Mouse (Mus musculus) lung, embryonic 14.5 days (tissue): ENCODE measurements around the gene Gtdc1. TPM values are rescaled to one million over a fixed set of nuclear protein-coding genes. Genes with fewer than 3 reads are reported as not detected.

Experiments
- ATAC-seq: fragments of 200-750 bp; cut with Nextera tagmentation; 2 replicates; pipeline ENCODE4 v1.8.0; 2017; ENCODE audit warnings: mild to moderate bottlenecking, moderate TSS enrichment, moderate library complexity; ENCODE audit not compliant: insufficient read depth
- DNase-seq: peaks from one replicate; pipeline ENCODE4 v3.0.0-alpha.2; 2015
- H3K27ac ChIP-seq: fragments of 300-500 bp; sonication (generic); 2 replicates; pipeline ENCODE4 v1.5.1; 2014; ENCODE audit warnings: low read depth, mild to moderate bottlenecking, moderate library complexity
- H3K27me3 ChIP-seq: fragments of 300-500 bp; sonication (generic); 2 replicates; pipeline ENCODE4 v1.6.1; 2014; ENCODE audit warnings: low read length, control low read depth; ENCODE audit not compliant: insufficient read depth
- H3K36me3 ChIP-seq: fragments of 300-500 bp; sonication (generic); 2 replicates; pipeline ENCODE4 v1.6.1; 2014; ENCODE audit warnings: control low read depth; ENCODE audit not compliant: insufficient read depth
- H3K4me1 ChIP-seq: fragments of 300-500 bp; sonication (generic); 2 replicates; pipeline ENCODE4 v1.6.1; 2014; ENCODE audit warnings: antibody characterized with exemption, control low read depth; ENCODE audit not compliant: insufficient read depth
- H3K4me2 ChIP-seq: fragments of 300-500 bp; sonication (generic); 2 replicates; pipeline ENCODE4 v1.6.1; 2014; ENCODE audit warnings: mild to moderate bottlenecking
- H3K4me3 ChIP-seq: fragments of 300-500 bp; sonication (generic); 2 replicates; pipeline ENCODE4 v1.5.1; 2014; ENCODE audit warnings: low read depth, low read length
- H3K9ac ChIP-seq: fragments of 300-500 bp; sonication (generic); 2 replicates; pipeline ENCODE4 v1.6.1; 2014
- H3K9me3 ChIP-seq: fragments of 300-500 bp; sonication (generic); 2 replicates; pipeline ENCODE4 v1.6.1; 2016; ENCODE audit warnings: low read depth, low read length, control low read depth
- CTCF ChIP-seq: IDR thresholded peaks from 2 replicates; pipeline ENCODE4 v1.5.1; 2016; ENCODE audit warnings: antibody characterized with exemption, low read depth
- WGBS: fragments of 180-500 bp; shearing (Covaris S2); extraction: QIAGEN DNeasy Blood & Tissue Kit; methylation state at CpG from one replicate; pipeline ENCODE4 v1.1.7; 2014; 5-methylcytosine and 5-hydroxymethylcytosine counted together
- polyA plus RNA-seq: library from polyadenylated mRNA; unstranded; fragments of >200 nt; fragmentation: Nextera tagmentation; extraction: Ambion mirVana; gene quantifications from 2 replicates; pipeline ENCODE4 v1.2.1, GENCODE M21; 2014

Gene Gtdc1
- polyA plus RNA-seq, 1 experiment from 2014 or later: 14.2 TPM

DNA sequence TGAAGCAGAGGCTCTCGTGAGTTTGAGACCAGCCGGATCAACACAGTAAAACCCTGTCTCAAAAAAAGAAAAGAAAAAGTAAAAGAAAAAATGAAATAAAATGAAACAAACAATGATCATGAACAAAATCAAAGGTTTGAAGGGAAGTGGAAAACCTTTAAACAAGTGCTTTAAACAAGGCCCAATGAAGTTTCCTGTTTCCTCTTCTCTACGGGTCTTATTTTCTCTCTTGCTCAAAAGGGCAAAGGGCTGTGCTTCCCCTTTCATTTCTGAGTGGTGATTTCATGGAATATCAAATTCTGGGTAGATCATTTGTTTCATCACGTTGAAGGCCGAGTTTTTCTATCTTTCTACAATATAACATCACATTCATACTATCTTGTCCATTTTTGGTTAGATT lies 136.3 kb downstream of the Gtdc1 start:
- Histone ChIP-seq H3K9me3 (no peaks in the 10 kb centered on the region), H3K4me1 (no peaks in the 10 kb centered on the region), H3K27me3 (no peaks in the 10 kb centered on the region), H3K27ac (no peak overlapping the region), H3K4me2 (no peak overlapping the region), H3K36me3 (no peaks in the 10 kb centered on the region), H3K4me3 (no peak overlapping the region), H3K9ac (no peak overlapping the region)
- TF ChIP-seq CTCF: no peak
- WGBS: 84% methylated on average over 5 of the region's 5 CpGs
- no peak for DNase-seq
- ATAC-seq: no peak

DNA sequence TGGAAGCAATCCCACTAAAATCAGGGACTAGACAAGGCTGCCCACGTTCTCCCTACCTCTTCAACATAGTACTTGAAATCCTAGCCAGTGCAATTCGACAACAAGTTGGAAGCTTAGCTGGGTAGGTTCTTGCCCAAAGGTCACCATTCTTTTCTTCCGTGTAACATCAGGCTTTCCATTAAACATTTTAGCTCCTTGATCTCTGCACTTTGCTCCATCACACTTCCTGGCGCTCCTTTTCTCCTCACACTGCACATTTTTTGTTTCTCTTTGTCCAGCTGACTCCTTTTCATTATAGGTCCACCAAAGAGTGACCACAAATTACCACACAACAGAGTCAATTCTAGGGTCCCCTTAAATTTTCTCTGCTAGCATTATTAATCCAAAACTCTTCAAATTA lies 144.7 kb downstream of the Gtdc1 start:
- no peak for ATAC-seq
- Histone ChIP-seq H3K4me2 (no peak overlapping the region), H3K27me3 (no peaks in the 10 kb centered on the region), H3K27ac (no peak overlapping the region), H3K4me1 (no peaks in the 10 kb centered on the region), H3K36me3 (no peaks in the 10 kb centered on the region), H3K9me3 (no peaks in the 10 kb centered on the region), H3K9ac (no peak overlapping the region), H3K4me3 (no peak overlapping the region)
- no peak for TF ChIP-seq CTCF
- WGBS: 90% methylated on average over 4 of the region's 4 CpGs
- DNase-seq: no peak

DNA sequence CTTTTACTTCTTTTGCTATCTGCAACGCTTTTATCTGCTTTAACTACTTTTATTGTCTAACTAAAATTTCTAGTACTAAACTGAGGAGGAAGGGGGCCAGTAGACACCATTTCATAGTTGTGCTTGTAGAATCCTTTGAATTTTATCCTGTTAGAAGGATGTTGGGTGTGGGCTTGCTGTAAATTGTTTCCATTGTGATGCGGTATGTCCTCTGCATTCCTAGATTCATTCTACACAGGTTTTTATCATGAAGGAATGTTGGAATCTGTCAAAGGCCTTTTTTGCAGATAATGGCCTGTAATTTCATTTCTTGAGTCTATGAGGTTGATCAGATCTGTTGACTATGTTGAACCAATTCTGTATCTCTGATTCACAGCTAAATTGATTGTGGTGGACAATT lies 146.5 kb downstream of the Gtdc1 start:
- H3K9ac ChIP-seq: no peak overlapping the region
- 88% methylated on average over 2 of the region's 2 CpGs for WGBS
- TF ChIP-seq CTCF: no peak
- no peaks in the 10 kb centered on the region for H3K36me3 ChIP-seq
- no peak overlapping the region for H3K4me3 ChIP-seq
- H3K4me2 ChIP-seq: no peak overlapping the region
- H3K27ac ChIP-seq: no peak overlapping the region
- ATAC-seq (no peak), DNase-seq (no peak)
- no peaks in the 10 kb centered on the region for H3K27me3 ChIP-seq
- no peaks in the 10 kb centered on the region for H3K9me3 ChIP-seq
- H3K4me1 ChIP-seq: no peaks in the 10 kb centered on the region

DNA sequence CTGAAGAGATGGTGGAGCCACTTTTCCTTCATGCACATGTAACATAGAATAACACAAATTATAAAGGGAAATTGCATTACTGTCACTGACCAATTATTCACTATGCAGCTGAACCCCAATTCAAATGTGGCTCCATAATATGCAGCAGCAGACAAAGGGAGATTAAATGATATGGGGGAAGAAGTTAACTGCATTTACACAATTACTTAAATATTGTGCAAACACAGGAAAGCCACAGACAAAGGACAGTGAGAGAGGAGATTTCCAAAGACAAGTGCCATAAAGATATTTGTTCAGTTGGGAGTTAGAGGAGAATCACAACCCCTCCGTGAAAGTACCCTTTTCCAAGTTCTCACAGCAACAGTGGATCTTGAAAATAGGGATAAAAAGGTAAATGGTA lies 163.6 kb downstream of the Gtdc1 start:
- TF ChIP-seq CTCF: no peak
- Histone ChIP-seq H3K27ac (no peak overlapping the region), H3K4me1 (no peaks in the 10 kb centered on the region), H3K27me3 (no peaks in the 10 kb centered on the region), H3K9me3 (no peaks in the 10 kb centered on the region), H3K9ac (no peak overlapping the region), H3K4me3 (no peak overlapping the region), H3K4me2 (no peak overlapping the region), H3K36me3 (no peaks in the 10 kb centered on the region)
- DNase-seq (no peak), ATAC-seq (no peak)
- 65% methylated on average over 1 of the region's 1 CpGs for WGBS

DNA sequence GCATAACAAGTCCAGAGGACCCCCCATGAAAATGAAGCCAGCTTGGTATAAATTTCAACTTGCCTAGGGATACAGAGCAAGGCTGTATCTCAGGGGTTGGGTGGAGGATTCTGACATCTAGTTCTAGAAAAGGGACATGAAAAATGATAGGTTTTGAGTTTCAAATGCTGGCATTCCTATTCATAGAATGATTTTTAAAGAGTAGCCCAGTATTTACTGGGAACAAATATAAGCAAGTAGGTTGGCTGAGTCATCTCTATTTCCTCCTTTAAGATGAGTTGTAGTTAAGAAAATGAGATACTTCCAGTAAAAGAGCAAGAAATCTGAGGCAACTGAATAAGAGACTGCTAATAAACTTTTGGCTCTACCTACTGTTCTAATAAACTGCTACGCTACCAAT lies 190.8 kb downstream of the Gtdc1 start:
- DNase-seq: no peak
- Histone ChIP-seq H3K27ac (no peak overlapping the region), H3K4me2 (no peak overlapping the region), H3K4me1 (no peaks in the 10 kb centered on the region), H3K9ac (no peak overlapping the region), H3K27me3 (no peaks in the 10 kb centered on the region), H3K4me3 (no peak overlapping the region), H3K9me3 (no peaks in the 10 kb centered on the region), H3K36me3 (no peaks in the 10 kb centered on the region)
- ATAC-seq: no peak
- 90% methylated on average over 1 of the region's 1 CpGs for whole genome bisulfite sequencing
- TF ChIP-seq CTCF: no peak

DNA sequence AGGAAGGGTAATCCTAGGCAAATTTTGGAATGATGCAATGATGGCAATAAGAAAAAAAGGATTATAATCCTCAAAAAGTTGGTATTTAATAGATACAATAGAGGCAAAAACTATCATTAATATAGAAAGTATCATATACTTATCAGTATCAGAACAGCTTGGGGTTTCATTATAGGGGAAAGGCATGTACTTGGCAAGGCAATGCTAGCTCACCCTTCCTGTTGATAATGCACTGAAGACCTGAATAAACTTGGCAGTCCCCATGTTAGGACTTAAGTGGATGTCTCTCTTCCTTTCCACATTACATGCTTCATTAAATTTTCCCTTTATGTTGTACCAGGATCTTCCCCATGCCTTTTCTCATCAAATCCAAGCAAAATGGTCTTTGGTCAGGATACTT lies 206.0 kb downstream of the Gtdc1 start:
- Histone ChIP-seq H3K27me3 (no peaks in the 10 kb centered on the region), H3K36me3 (no peaks in the 10 kb centered on the region), H3K4me3 (no peak overlapping the region), H3K4me1 (no peaks in the 10 kb centered on the region), H3K27ac (no peak overlapping the region), H3K9ac (no peak overlapping the region), H3K4me2 (no peak overlapping the region), H3K9me3 (no peaks in the 10 kb centered on the region)
- DNase-seq (no peak), ATAC-seq (no peak)
- no peak for TF ChIP-seq CTCF

GRCm38 (mm10) chr2:44705883-44706615 lies 221.4 kb downstream of the Gtdc1 start:
- Histone ChIP-seq H3K4me3 (no peak overlapping the region), H3K4me2 (no peak overlapping the region), H3K36me3 (no peaks in the 10 kb centered on the region), H3K9me3 (no peaks in the 10 kb centered on the region), H3K27me3 (no peaks in the 10 kb centered on the region), H3K4me1 (no peaks in the 10 kb centered on the region), H3K27ac (peak overlapping the region; percentile 76; the same call in 1 of the 2 replicates), H3K9ac (no peak overlapping the region)
- ATAC-seq (peak; percentile 97), DNase-seq (peak; percentile 88)
- WGBS: 41% methylated on average over 4 of the region's 4 CpGs
- TF ChIP-seq CTCF: no peak
